Mouse (Mus musculus): ENCODE measurements around the gene 1110008P14Rik. TPM values are rescaled to one million over a fixed set of nuclear protein-coding genes. Genes with fewer than 3 reads are reported as not detected.

Gene 1110008P14Rik
- 36.2 and 39.7 TPM in 2 replicates for polyA plus RNA-seq (2014; fragmentation: Nextera tagmentation; extraction: Ambion mirVana)

- DNase-seq (ENCODE audit: low spot score) = peak; percentile 93
- H3K9me3 ChIP-seq (ENCODE audit: control insufficient read depth, low read length) = no peaks in the 10 kb centered on the region
- peaks cover 15% of the 10 kb centered on the region for H3K36me3 ChIP-seq (ENCODE audit: control insufficient read depth, insufficient read depth, low read length)
- no peak within 1 kb of the TSS for H3K27ac ChIP-seq (ENCODE audit: low read depth, low read length)
- peak within 1 kb of the TSS; percentile 95 for H3K4me2 ChIP-seq
- peak within 1 kb of the TSS; percentile 60 for H3K4me3 ChIP-seq (ENCODE audit: low read depth, low read length)
- peak; percentile 94 for ATAC-seq (replicated peaks; ENCODE audit: low FRiP score)
- H3K27me3 ChIP-seq (replicated peaks; ENCODE audit: control insufficient read depth, insufficient read depth, low read length) = no peaks in the 10 kb centered on the region; the same call in 1 of the 2 replicates
- H3K4me1 ChIP-seq (replicated peaks; ENCODE audit: control insufficient read depth, insufficient read depth, low read length) = peaks cover 5% of the 10 kb centered on the region
- WGBS = under 1% methylated on average over 41 of the region's 47 CpGs
- H3K9ac ChIP-seq (ENCODE audit: low read depth, low read length) = peak within 1 kb of the TSS; percentile 64
These were observed at the start of gene 1110008P14Rik for GRCm38 (mm10) chr2:32381775-32382223. Gene 1110008P14Rik (minus strand): TSS chr2:32381938.

GRCm38 (mm10) chr2:32430701-32431676, 49.3 kb upstream of the 1110008P14Rik start:
- Histone ChIP-seq H3K4me1 (replicated peaks; ENCODE audit: control insufficient read depth, insufficient read depth, low read length) (peaks cover 29% of the 10 kb centered on the region), H3K27ac (ENCODE audit: low read depth, low read length) (peak overlapping the region; percentile 29; the same call in 1 of the 2 replicates), H3K27me3 (replicated peaks; ENCODE audit: control insufficient read depth, insufficient read depth, low read length) (no peaks in the 10 kb centered on the region), H3K4me2 (peak overlapping the region; percentile 60), H3K4me3 (ENCODE audit: low read depth, low read length) (peak overlapping the region; percentile 36), H3K9ac (ENCODE audit: low read depth, low read length) (peak overlapping the region; percentile 45; the same call in 1 of the 2 replicates), H3K9me3 (ENCODE audit: control insufficient read depth, low read length) (no peaks in the 10 kb centered on the region), H3K36me3 (ENCODE audit: control insufficient read depth, insufficient read depth, low read length) (no peaks in the 10 kb centered on the region)
- DNase-seq (ENCODE audit: low spot score) (peak; percentile 73), ATAC-seq (replicated peaks; ENCODE audit: low FRiP score) (no peak)
- 35% methylated on average over 18 of the region's 18 CpGs for WGBS

GRCm38 (mm10) chr2:32429215-32429891, 47.6 kb upstream of the 1110008P14Rik start:
- Histone ChIP-seq H3K9me3 (ENCODE audit: control insufficient read depth, low read length) (no peaks in the 10 kb centered on the region), H3K4me1 (replicated peaks; ENCODE audit: control insufficient read depth, insufficient read depth, low read length) (peaks cover 42% of the 10 kb centered on the region), H3K36me3 (ENCODE audit: control insufficient read depth, insufficient read depth, low read length) (no peaks in the 10 kb centered on the region), H3K4me2 (no peak overlapping the region), H3K4me3 (ENCODE audit: low read depth, low read length) (no peak overlapping the region), H3K27me3 (replicated peaks; ENCODE audit: control insufficient read depth, insufficient read depth, low read length) (no peaks in the 10 kb centered on the region), H3K9ac (ENCODE audit: low read depth, low read length) (no peak overlapping the region), H3K27ac (ENCODE audit: low read depth, low read length) (no peak overlapping the region)
- no peak for DNase-seq (ENCODE audit: low spot score)
- whole genome bisulfite sequencing = 59% methylated on average over 4 of the region's 4 CpGs
- peak; percentile 43; the same call in 1 of the 2 replicates for ATAC-seq (replicated peaks; ENCODE audit: low FRiP score)

- no peak overlapping the region for H3K4me3 ChIP-seq (ENCODE audit: low read depth, low read length)
- no peak for ATAC-seq (replicated peaks; ENCODE audit: low FRiP score)
- H3K4me1 ChIP-seq (replicated peaks; ENCODE audit: control insufficient read depth, insufficient read depth, low read length) = peaks cover 51% of the 10 kb centered on the region
- no peaks in the 10 kb centered on the region for H3K36me3 ChIP-seq (ENCODE audit: control insufficient read depth, insufficient read depth, low read length)
- WGBS = 63% methylated on average over 8 of the region's 8 CpGs
- H3K9me3 ChIP-seq (ENCODE audit: control insufficient read depth, low read length) = no peaks in the 10 kb centered on the region
- H3K9ac ChIP-seq (ENCODE audit: low read depth, low read length) = no peak overlapping the region
- H3K27me3 ChIP-seq (replicated peaks; ENCODE audit: control insufficient read depth, insufficient read depth, low read length) = no peaks in the 10 kb centered on the region
- no peak overlapping the region for H3K27ac ChIP-seq (ENCODE audit: low read depth, low read length)
- no peak for DNase-seq (ENCODE audit: low spot score)
- no peak overlapping the region for H3K4me2 ChIP-seq
These were observed 46.6 kb upstream of the 1110008P14Rik start for GRCm38 (mm10) chr2:32428262-32428722.

GRCm38 (mm10) chr2:32427720-32428119, 46.0 kb upstream of the 1110008P14Rik start:
- 84% methylated on average over 5 of the region's 5 CpGs for WGBS
- no peaks in the 10 kb centered on the region for H3K36me3 ChIP-seq (ENCODE audit: control insufficient read depth, insufficient read depth, low read length)
- H3K4me2 ChIP-seq = no peak overlapping the region
- no peak for DNase-seq (ENCODE audit: low spot score)
- no peaks in the 10 kb centered on the region for H3K27me3 ChIP-seq (replicated peaks; ENCODE audit: control insufficient read depth, insufficient read depth, low read length)
- H3K4me1 ChIP-seq (replicated peaks; ENCODE audit: control insufficient read depth, insufficient read depth, low read length) = peaks cover 57% of the 10 kb centered on the region
- H3K9me3 ChIP-seq (ENCODE audit: control insufficient read depth, low read length) = no peaks in the 10 kb centered on the region
- no peak overlapping the region for H3K4me3 ChIP-seq (ENCODE audit: low read depth, low read length)
- no peak for ATAC-seq (replicated peaks; ENCODE audit: low FRiP score)
- H3K9ac ChIP-seq (ENCODE audit: low read depth, low read length) = no peak overlapping the region
- H3K27ac ChIP-seq (ENCODE audit: low read depth, low read length) = no peak overlapping the region

- Histone ChIP-seq H3K4me3 (ENCODE audit: low read depth, low read length) (no peak overlapping the region), H3K9me3 (ENCODE audit: control insufficient read depth, low read length) (no peaks in the 10 kb centered on the region), H3K9ac (ENCODE audit: low read depth, low read length) (no peak overlapping the region), H3K4me1 (replicated peaks; ENCODE audit: control insufficient read depth, insufficient read depth, low read length) (peaks cover 63% of the 10 kb centered on the region), H3K27ac (ENCODE audit: low read depth, low read length) (no peak overlapping the region), H3K4me2 (no peak overlapping the region), H3K27me3 (replicated peaks; ENCODE audit: control insufficient read depth, insufficient read depth, low read length) (no peaks in the 10 kb centered on the region), H3K36me3 (ENCODE audit: control insufficient read depth, insufficient read depth, low read length) (no peaks in the 10 kb centered on the region)
- no peak for ATAC-seq (replicated peaks; ENCODE audit: low FRiP score)
- 100% methylated on average over 1 of the region's 1 CpGs for WGBS
- DNase-seq (ENCODE audit: low spot score) = no peak
These were observed 44.4 kb upstream of the 1110008P14Rik start for GRCm38 (mm10) chr2:32426141-32426540.

GRCm38 (mm10) chr2:32425568-32425967, 43.8 kb upstream of the 1110008P14Rik start:
- no peak overlapping the region for H3K4me3 ChIP-seq (ENCODE audit: low read depth, low read length)
- H3K9ac ChIP-seq (ENCODE audit: low read depth, low read length) = no peak overlapping the region
- H3K36me3 ChIP-seq (ENCODE audit: control insufficient read depth, insufficient read depth, low read length) = no peaks in the 10 kb centered on the region
- no peaks in the 10 kb centered on the region for H3K27me3 ChIP-seq (replicated peaks; ENCODE audit: control insufficient read depth, insufficient read depth, low read length)
- no peak overlapping the region for H3K4me2 ChIP-seq
- H3K27ac ChIP-seq (ENCODE audit: low read depth, low read length) = peak overlapping the region; percentile 32; the same call in 1 of the 2 replicates
- peaks cover 60% of the 10 kb centered on the region for H3K4me1 ChIP-seq (replicated peaks; ENCODE audit: control insufficient read depth, insufficient read depth, low read length)
- no peak for ATAC-seq (replicated peaks; ENCODE audit: low FRiP score)
- WGBS = 65% methylated on average over 5 of the region's 5 CpGs
- no peak for DNase-seq (ENCODE audit: low spot score)
- H3K9me3 ChIP-seq (ENCODE audit: control insufficient read depth, low read length) = no peaks in the 10 kb centered on the region

- Histone ChIP-seq H3K4me3 (ENCODE audit: low read depth, low read length) (no peak overlapping the region), H3K4me2 (no peak overlapping the region; the same call in 1 of the 2 replicates), H3K27me3 (replicated peaks; ENCODE audit: control insufficient read depth, insufficient read depth, low read length) (no peaks in the 10 kb centered on the region), H3K27ac (ENCODE audit: low read depth, low read length) (peak overlapping the region; percentile 69), H3K9ac (ENCODE audit: low read depth, low read length) (0 out of 2 replicates have a peak overlapping the region, but pooled peaks have one; percentile 3), H3K9me3 (ENCODE audit: control insufficient read depth, low read length) (no peaks in the 10 kb centered on the region), H3K4me1 (replicated peaks; ENCODE audit: control insufficient read depth, insufficient read depth, low read length) (peaks cover 55% of the 10 kb centered on the region), H3K36me3 (ENCODE audit: control insufficient read depth, insufficient read depth, low read length) (peaks cover 3% of the 10 kb centered on the region; the same call in 1 of the 2 replicates)
- no peak for DNase-seq (ENCODE audit: low spot score)
- ATAC-seq (replicated peaks; ENCODE audit: low FRiP score) = no peak
- 45% methylated on average over 3 of the region's 3 CpGs for WGBS
These were observed 43.1 kb upstream of the 1110008P14Rik start for GRCm38 (mm10) chr2:32424796-32425195.
